Mouse (Mus musculus) left cerebral cortex, postnatal 10 days (tissue): ENCODE data around the gene Gak. TPM values are rescaled to one million over a fixed set of nuclear protein-coding genes. Genes with fewer than 3 reads are reported as not detected.

ENCODE experiments used
- DNase-seq, 2 experiments: peaks; one replicate each; pipeline ENCODE4 v3.0.0; 2021 to 2022; ENCODE audit warnings: low spot score in 2 of 2, mixed read lengths in 1 of 2; ENCODE audit errors: extremely low spot score in 1 of 2
- intact Hi-C: fragments of 180-260 bp; cut with DNase I; formaldehyde crosslinking; loops from one replicate; pipeline ENCODE4 v1.15.1; 2025
- total RNA-seq, 2 experiments: library from RNA; stranded (reverse); gene quantifications; 2 replicates each; pipeline ENCODE4 v1.2.3; 2021

The Gak gene
- total RNA-seq, result 10 to 100 TPM; 88.2 to 97.3 TPM

DNA sequence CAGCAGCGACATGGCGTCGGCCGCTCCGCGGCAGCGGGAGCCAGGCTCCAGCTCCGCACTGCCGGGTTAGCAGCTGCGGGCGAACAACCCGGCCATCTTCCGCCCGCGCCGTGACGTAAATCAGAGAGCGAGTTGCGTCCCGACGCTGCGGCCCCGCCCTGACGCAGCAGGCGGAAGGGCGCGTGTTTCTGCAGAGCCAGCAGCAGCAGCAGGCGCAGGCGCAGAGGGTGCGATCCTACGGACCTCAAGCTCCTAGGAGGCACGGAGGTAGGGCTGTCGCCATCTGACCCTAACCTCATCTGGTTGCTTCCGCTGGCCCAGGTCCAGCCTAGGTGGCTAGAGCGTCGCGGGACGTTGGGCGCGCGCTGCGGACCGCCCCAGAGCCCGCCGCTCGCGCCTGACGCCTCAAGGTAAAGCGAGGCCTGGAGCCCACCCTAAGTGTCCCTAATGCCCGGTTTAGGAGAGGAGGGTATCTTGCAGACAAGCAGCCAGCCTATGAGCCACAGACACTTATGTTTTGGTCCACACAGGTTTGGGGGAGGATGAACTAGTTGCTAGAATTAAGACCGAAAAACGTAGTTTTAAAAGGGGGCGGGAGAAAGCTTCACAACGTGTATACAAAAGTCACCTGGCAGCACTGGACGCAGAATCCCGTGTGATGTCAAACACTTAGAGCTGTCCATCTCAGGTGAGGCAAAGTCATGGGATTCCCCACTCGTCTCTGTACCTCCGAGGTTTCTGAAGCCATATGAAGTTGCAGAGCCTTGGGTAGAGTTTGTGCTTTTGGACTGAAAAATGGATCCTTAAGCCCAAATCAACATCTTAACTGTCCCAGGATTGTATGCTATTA is at the start of gene Gak, which contains the start of gene Tmem175:
TSS of gene Gak (minus strand) at position 122 of the 850 bp plus-strand sequence.
TSS of gene Tmem175 (plus strand) at position 137 of the 850 bp plus-strand sequence.
- intact Hi-C loops, result no loop called here
- DNase-seq, result peak; percentile 87 to 96

DNA sequence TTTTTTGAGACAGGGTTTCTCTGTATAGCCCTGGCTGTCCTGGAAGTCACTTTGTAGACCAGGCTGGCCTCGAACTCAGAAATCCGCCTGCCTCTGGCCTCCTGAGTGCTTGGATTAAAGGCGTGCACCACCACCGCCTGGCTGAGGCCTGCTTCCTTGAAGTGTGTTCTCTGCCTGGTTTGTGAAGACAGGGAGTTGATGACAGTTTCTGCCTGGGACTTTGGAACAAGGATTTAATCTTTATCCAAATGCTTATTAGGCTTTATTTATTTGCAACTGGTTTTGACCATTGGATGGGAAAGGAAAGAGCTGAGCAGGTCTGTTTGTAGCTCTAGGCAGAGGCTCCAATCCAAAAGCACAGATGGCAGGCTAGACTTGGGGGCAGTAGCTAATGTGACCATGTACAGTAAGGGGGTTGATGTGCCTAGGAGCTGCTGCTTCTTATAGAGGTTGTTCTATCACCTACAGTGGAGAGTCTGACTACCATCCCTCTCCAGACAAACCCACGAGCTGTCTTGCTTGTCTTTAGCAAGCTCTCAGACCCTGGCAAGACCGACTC is 48.8 kb upstream of the Gak start:
- no peak for DNase-seq
- intact Hi-C loops, result no loop called here

DNA sequence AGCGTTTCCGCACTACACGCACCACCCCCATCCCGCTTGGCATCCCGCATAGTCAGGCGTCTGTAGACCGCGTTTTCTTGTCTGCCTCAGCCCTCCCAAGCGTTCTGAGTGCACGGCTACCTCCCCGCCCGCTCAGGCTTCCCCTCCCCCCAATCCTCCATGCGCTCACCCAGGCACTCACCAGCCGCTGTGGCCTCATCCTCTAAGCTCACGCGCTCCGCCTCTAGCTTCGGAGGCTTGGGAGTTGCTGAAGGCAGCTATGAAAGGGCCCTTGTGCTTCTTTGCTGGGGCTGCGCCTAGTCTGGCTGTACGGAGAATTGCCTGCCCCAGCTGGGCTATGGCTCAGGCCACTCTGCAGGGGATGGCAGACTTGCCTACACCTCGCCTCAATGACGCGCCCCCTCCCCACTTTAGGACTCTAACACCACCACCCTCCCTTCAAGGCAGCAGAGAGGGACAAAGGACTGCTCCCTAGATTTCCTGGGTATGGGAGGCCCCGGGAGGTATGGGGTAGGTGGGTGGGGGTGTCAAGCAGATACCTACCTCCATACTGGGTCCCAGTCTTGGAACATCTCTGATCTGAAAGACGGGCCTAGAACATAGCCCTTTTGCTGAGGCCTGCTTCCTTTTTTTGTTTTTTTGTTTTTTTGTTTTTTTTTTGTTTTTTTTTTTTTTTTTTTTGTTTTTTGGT is 48.2 kb upstream of the Gak start:
- intact Hi-C loops, result no loop called here
- peak; percentile 82 to 88 for DNase-seq

- DNase-seq, result no peak
- intact Hi-C loops, result no loop called here
These were observed 47.4 kb upstream of the Gak start for GRCm38 (mm10) chr5:108676772-108677498.

GRCm38 (mm10) chr5:108675251-108675816 is 45.8 kb upstream of the Gak start, which contains the start of gene Slc26a1:
Gene Slc26a1 (minus strand): TSS chr5:108675569.
- intact Hi-C loops, result no loop called here
- DNase-seq, result no peak

- intact Hi-C loops, result no loop called here
- DNase-seq, result no peak
These were observed 45.1 kb upstream of the Gak start for GRCm38 (mm10) chr5:108674624-108675023.

GRCm38 (mm10) chr5:108671757-108672156 is 42.2 kb upstream of the Gak start:
- no peak for DNase-seq
- intact Hi-C loops, result no loop called here

DNA sequence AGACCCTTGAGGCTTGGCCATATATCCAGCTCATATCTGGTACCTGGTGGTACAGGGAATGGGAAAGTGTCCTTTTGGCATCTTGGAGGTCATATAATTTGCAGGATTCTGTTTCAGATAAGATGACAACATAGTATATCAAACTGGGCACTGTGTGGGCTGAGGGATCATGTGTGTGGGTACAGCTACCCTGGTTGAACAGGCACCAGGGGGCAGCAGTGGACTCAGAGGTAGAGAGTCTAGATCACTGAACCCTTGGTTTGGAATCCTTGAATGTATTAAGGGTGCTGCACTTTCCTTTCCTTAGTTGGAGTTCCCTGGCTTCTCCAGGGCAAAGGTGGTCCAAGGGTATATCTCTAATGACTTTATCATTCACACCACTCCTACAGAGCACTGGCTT is 41.2 kb upstream of the Gak start:
- peak in 1 of 2 experiments; percentile 60 for DNase-seq
- intact Hi-C loops, result no loop called here

- intact Hi-C loops, result no loop called here
- no peak for DNase-seq
These were observed 40.4 kb upstream of the Gak start for GRCm38 (mm10) chr5:108669986-108670385.

DNA sequence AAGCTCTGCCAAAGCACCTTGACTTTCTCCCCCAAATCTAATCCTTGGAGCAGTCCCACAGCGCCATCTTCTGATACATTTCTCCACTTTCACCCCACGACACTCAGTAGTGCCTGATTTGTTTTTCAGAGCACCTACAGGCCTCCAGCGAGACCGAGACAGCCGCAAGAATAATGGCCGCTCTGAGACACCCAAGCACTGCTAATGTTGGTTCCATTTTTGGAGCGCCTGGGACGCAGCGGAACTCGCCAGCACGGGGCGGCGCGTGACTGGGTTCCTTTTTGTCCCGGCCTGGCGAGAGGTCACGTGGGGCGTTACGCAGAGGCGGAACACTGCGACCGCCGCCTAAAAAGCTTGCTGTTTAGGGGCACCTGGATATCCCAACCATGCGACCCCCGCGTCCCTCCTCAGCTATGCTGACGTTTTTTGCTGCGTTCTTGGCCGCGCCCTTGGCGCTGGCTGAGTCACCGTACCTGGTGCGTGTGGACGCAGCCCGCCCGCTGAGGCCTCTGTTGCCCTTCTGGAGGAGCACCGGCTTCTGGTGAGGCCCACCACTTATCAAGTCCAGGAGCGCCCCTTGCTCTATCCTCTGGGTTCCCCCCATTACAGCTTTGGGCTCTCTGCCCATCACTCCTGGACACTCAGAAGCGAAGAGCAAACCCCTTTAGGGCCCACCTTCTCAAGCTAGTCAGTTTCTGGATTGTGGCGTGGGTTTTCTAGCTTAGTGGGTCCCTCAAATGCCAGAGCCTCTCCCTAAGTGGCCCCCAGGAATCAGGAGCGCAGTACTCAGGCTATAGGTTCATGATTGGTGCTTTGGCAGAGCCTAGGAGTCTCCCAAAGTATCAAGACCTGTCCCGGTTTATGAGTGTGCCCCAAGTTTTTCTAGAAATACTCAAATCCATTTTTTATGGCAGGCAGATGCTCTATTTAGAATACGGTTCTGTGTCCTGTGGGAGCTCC is 39.7 kb upstream of the Gak start, which contains the start of gene Dgkq:
TSS of gene Dgkq (minus strand) at position 696 of the 960 bp plus-strand sequence.
- intact Hi-C loops, result no loop called here
- DNase-seq, result peak; percentile 83 to 92

GRCm38 (mm10) chr5:108668387-108668932 is 38.9 kb upstream of the Gak start:
- intact Hi-C loops, result no loop called here
- no peak for DNase-seq

DNA sequence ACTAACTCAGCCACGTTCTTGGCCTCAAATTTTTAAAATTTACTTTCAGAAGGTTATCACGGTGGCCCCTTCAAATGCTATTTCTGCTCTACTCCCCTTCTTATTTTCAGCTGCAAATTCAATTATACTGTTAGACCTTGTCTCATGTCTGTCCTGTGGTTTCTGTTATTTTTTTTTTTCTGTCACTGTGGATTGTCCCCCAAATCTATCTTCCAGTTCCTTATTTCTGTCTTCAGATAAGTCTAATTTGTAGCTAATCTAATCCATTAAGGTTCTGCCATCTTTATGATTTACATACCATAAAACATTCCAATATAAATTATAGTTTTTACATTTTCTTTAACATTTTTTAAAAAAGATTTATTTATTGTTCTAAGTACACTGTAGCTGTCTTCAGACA is 37.8 kb upstream of the Gak start:
- no peak for DNase-seq
- intact Hi-C loops, result no loop called here

DNA sequence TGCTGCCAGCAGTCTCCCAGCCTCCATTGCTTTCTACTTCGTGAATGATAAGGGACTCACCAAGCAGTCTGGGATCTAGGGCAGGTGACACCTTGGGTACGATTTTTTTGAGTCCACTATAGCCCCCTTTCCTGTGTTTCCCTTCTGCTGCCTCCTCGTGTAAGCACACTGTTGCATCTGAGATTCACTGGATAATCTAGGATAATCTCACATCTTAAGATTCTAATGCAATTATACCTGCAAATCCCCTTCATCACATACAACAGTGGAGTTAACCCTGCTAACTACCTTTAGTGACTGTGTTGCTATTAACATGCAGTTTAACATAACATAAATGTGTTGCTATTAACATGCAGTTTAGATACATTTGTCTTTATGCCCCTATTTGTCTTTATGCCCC is 35.5 kb upstream of the Gak start:
- no peak for DNase-seq
- intact Hi-C loops, result no loop called here

GRCm38 (mm10) chr5:108662772-108663171 is 33.2 kb upstream of the Gak start:
- intact Hi-C loops, result no loop called here
- no peak for DNase-seq

DNA sequence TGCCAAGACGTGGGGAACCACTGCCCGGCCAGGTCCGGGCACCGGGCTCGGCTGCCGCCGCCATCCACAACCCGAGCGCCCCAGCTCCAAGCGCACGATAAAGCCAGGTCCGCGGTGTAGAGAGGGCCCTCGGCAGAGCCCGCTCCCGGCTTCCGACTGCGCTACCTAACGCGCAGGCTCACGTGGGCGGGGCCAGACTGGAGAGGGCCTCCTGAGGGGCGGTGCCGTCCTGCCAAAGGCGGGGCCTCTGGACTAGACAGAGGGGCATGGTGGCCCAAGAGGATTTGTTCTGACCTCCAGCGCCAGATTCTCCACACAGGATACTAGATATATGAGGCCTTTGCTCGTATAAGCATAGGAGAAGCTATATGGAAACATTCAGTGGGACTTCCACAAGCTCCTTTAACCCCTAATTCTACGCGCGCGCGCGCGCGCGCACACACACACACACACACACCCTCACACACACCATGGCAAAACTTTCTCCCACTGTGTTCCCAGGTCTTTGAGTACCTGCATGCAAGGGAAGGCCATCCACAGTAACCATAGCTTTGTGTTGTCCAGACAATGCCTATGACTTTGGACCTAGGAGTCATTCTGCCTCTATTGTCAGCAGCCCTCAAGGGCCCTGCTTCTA is 31.2 kb upstream of the Gak start:
- DNase-seq, result peak; percentile 83 to 96

GRCm38 (mm10) chr5:108659698-108660631 is 30.4 kb upstream of the Gak start, which contains the start of gene Idua:
Gene Idua (plus strand): TSS chr5:108660331.
- intact Hi-C loops, result no loop called here
- DNase-seq, result no peak

More for the DNA sequence above, 31.2 kb upstream of the Gak start:
- intact Hi-C loops, result no loop called here
